In the genomic region with DNA sequence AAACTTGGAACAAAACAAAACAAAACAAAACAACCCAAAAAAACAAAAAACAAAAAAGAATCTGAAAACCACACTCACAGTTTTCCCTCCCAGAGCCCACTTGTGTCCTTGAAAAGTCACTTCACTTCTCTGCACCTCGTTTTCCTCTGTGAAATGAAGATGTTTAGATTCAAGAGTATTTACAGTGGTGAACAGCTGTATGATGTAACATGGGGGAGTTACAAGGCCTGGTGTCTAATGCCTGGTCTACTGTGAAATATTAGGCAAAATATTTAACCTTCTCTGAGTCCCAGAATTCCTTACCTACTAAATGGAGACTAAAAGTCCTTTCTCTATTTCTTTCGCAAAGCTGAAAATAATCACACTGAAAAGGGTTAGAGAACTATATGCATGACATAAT, we compare ENCODE assay signal across 28 mouse cellular contexts.
"Had no signal": no experiment of that assay in that cellular context is flagged by ENCODE, and none has a peak within 500 bp of the region (broad histone marks: within the 10 kb centered on the region; RNA-seq: fewer than 3 reads in every experiment).

No protein-coding gene starts in this region.

- H3K27me3 ChIP-seq: embryonic facial prominence, embryonic 12.5 days; embryonic facial prominence, embryonic 13.5 days; embryonic facial prominence, embryonic 15.5 days; forebrain, embryonic 12.5 days; forebrain, embryonic 13.5 days; forebrain, embryonic 15.5 days had no signal

- H3K9me3 ChIP-seq: embryonic facial prominence, embryonic 10.5 days; embryonic facial prominence, embryonic 12.5 days; embryonic facial prominence, embryonic 13.5 days; embryonic facial prominence, embryonic 15.5 days; forebrain, embryonic 10.5 days; forebrain, embryonic 12.5 days; forebrain, embryonic 13.5 days; forebrain, embryonic 15.5 days had no signal

- H3K36me3 ChIP-seq: embryonic facial prominence, embryonic 10.5 days; embryonic facial prominence, embryonic 12.5 days; embryonic facial prominence, embryonic 13.5 days; embryonic facial prominence, embryonic 15.5 days; forebrain, embryonic 10.5 days; forebrain, embryonic 12.5 days; forebrain, embryonic 15.5 days had no signal

- H3K4me1 ChIP-seq: embryonic facial prominence, embryonic 10.5 days; embryonic facial prominence, embryonic 12.5 days; embryonic facial prominence, embryonic 13.5 days; embryonic facial prominence, embryonic 15.5 days; forebrain, embryonic 12.5 days; forebrain, embryonic 13.5 days; forebrain, embryonic 15.5 days had no signal

- H3K27ac ChIP-seq: embryonic facial prominence, embryonic 10.5 days; embryonic facial prominence, embryonic 12.5 days; embryonic facial prominence, embryonic 13.5 days; embryonic facial prominence, embryonic 15.5 days; forebrain, embryonic 10.5 days; forebrain, embryonic 12.5 days; forebrain, embryonic 13.5 days; forebrain, embryonic 15.5 days; gastrocnemius, adult 2 months had no signal

- DNase-seq: cerebellum, adult 18-20 months; cerebellum, adult 2 months; cerebellum, adult 8-10 months; cerebellum, adult 9-10 months; cerebellum, adult 9-11 months; cerebellum, postnatal 10 days; cerebellum, postnatal 14 days; cerebellum, postnatal 25 days; cerebellum, postnatal 36 days; embryo, embryonic 11 days; forebrain, postnatal 0 days; gastrocnemius, adult 2 months; gastrocnemius, postnatal 10 days; gastrocnemius, postnatal 14 days; gastrocnemius, postnatal 25 days; gastrocnemius, postnatal 36 days; heart, adult 11 months had no signal

- ATAC-seq: forebrain, embryonic 13.5 days; forebrain, embryonic 14.5 days; forebrain, embryonic 15.5 days; forebrain, embryonic 16.5 days; forebrain, postnatal 0 days had no signal

- H3K9ac ChIP-seq: embryonic facial prominence, embryonic 12.5 days; embryonic facial prominence, embryonic 13.5 days; embryonic facial prominence, embryonic 15.5 days; forebrain, embryonic 12.5 days; forebrain, embryonic 13.5 days; forebrain, embryonic 15.5 days; forebrain, postnatal 0 days had no signal

- H3K4me3 ChIP-seq: embryonic facial prominence, embryonic 10.5 days; embryonic facial prominence, embryonic 12.5 days; embryonic facial prominence, embryonic 13.5 days; embryonic facial prominence, embryonic 15.5 days; erythroblast, embryonic 14.5 days; forebrain, embryonic 10.5 days; forebrain, embryonic 12.5 days; forebrain, embryonic 13.5 days; forebrain, embryonic 15.5 days; gastrocnemius, adult 2 months had no signal

- H3K4me2 ChIP-seq: embryonic facial prominence, embryonic 12.5 days; embryonic facial prominence, embryonic 13.5 days; embryonic facial prominence, embryonic 15.5 days; forebrain, embryonic 12.5 days; forebrain, embryonic 13.5 days; forebrain, embryonic 15.5 days had no signal
